Mouse (Mus musculus): Measurements from ENCODE around the gene Mgat3. TPM values are rescaled to one million over a fixed set of nuclear protein-coding genes. Genes with fewer than 3 reads are reported as not detected.

The Mgat3 gene
- total and polyA plus RNA-seq, 3 experiments: not detected

DNA sequence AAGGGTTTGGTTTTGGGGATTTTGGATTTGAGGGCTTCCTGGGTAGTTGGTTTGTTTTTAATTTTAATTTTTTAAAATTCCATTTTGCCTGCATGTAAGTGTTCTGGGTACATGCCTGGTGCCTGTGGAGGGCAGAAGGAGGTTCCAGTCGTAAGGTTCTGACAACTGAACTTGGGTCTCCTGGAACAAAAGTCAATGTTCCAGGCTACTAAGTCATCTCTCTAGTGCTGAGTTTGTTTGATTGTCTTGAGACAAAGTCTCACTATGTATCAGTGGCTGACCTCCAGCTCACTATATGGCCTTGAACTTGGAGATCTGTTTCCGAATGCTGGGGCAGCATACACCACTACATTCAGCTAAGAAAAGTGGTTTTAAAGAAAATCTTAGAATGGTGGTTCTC, 38.0 kb upstream of the Mgat3 start:
- no peaks in the 10 kb centered on the region for H3K9me3 ChIP-seq (replicated peaks; ENCODE audit: insufficient read depth, low read length)
- no peaks in the 10 kb centered on the region for H3K27me3 ChIP-seq (ENCODE audit: control insufficient read depth in 1 of 2, insufficient read depth in 2 of 2, low read length in 2 of 2)
- peaks cover 12 to 29% of the 10 kb centered on the region in 2 experiments; a peak in 3 of 4 replicates for H3K4me1 ChIP-seq (ENCODE audit: control insufficient read depth in 1 of 2, insufficient read depth in 2 of 2, low read length in 2 of 2)
- no peak overlapping the region for H3K9ac ChIP-seq (ENCODE audit: control insufficient read depth, low read depth, low read length, poor library complexity, severe bottlenecking)
- H3K79me2 ChIP-seq (ENCODE audit: control insufficient read depth, insufficient read depth, low read length, poor library complexity): peaks cover 50% of the 10 kb centered on the region
- H3K27ac ChIP-seq (ENCODE audit: control insufficient read depth, low read depth, low read length): no peak overlapping the region
- peaks cover 0 to 28% of the 10 kb centered on the region in 2 experiments; a peak in 3 of 4 replicates for H3K36me3 ChIP-seq (ENCODE audit: control insufficient read depth in 1 of 2, insufficient read depth in 2 of 2, low read length in 2 of 2)
- no peak for TF ChIP-seq E2F4 (IDR thresholded peaks at IDR 0.05; ENCODE audit: borderline replicate concordance, low read depth, low read length)
- TF ChIP-seq TBP (IDR thresholded peaks at IDR 0.05; ENCODE audit: low read depth, low read length): no peak
- no peak for TF ChIP-seq HCFC1 (IDR thresholded peaks at IDR 0.05; ENCODE audit: low read depth, low read length)
- no peak for TF ChIP-seq MAZ (IDR thresholded peaks at IDR 0.05; ENCODE audit: low read depth, low read length)
- no peak for TF ChIP-seq POLR2AphosphoS2 (IDR thresholded peaks at IDR 0.05; ENCODE audit: low read length)
- no peak for TF ChIP-seq ZKSCAN1 (IDR thresholded peaks at IDR 0.05; ENCODE audit: low read depth, low read length)
- no peak for TF ChIP-seq MYB (IDR thresholded peaks at IDR 0.05; ENCODE audit: low read depth, low read length)
- TF ChIP-seq NELFE (IDR thresholded peaks at IDR 0.05; ENCODE audit: low read depth, low read length): no peak
- TF ChIP-seq JUND (IDR thresholded peaks at IDR 0.05; ENCODE audit: low read depth, low read length): no peak
- TF ChIP-seq KAT2A (conservative IDR thresholded peaks at IDR 0.05; ENCODE audit: low read depth, low read length): no peak
- TF ChIP-seq ETS1 (IDR thresholded peaks at IDR 0.05; ENCODE audit: low read depth, low read length): no peak
- TF ChIP-seq GATA1 (IDR thresholded peaks at IDR 0.05; ENCODE audit: low read depth, low read length): no peak
- TF ChIP-seq GABPA (IDR thresholded peaks at IDR 0.05; ENCODE audit: low read depth, low read length): no peak
- TF ChIP-seq POLR2AphosphoS5 (IDR thresholded peaks at IDR 0.05; ENCODE audit: borderline replicate concordance, low read depth, low read length): no peak
- no peak for TF ChIP-seq TCF12 (IDR thresholded peaks at IDR 0.05; ENCODE audit: low read depth, low read length)
- H3K4me3 ChIP-seq (ENCODE audit: control insufficient read depth in 1 of 2, insufficient read depth in 1 of 2, low read depth in 2 of 2, low read length in 2 of 2): no peak overlapping the region
- no peak for DNase-seq (ENCODE audit: low read depth, low spot score)

- H3K79me2 ChIP-seq (ENCODE audit: control insufficient read depth, insufficient read depth, low read length, poor library complexity): peaks cover 50% of the 10 kb centered on the region
- H3K27me3 ChIP-seq (ENCODE audit: control insufficient read depth in 1 of 2, insufficient read depth in 2 of 2, low read length in 2 of 2): no peaks in the 10 kb centered on the region
- TF ChIP-seq MAX (IDR thresholded peaks at IDR 0.05; ENCODE audit: low read length) (no peak), MYC (IDR thresholded peaks at IDR 0.05; ENCODE audit: low read depth, low read length) (no peak), TBP (IDR thresholded peaks at IDR 0.05; ENCODE audit: low read depth, low read length) (no peak), CTCF (IDR thresholded peaks at IDR 0.05 in 2 of 3, conservative IDR thresholded peaks at IDR 0.05 in 1 of 3; ENCODE audit: control insufficient read depth in 1 of 3, insufficient read depth in 1 of 3, low read depth in 2 of 3, low read length in 3 of 3, poor library complexity in 1 of 3, severe bottlenecking in 1 of 3) (no peak), ZNF384 (IDR thresholded peaks at IDR 0.05; ENCODE audit: low read depth, low read length) (no peak), NELFE (IDR thresholded peaks at IDR 0.05; ENCODE audit: low read depth, low read length) (no peak)
- peaks cover 7 to 18% of the 10 kb centered on the region in 2 experiments; a peak in 3 of 4 replicates for H3K4me1 ChIP-seq (ENCODE audit: control insufficient read depth in 1 of 2, insufficient read depth in 2 of 2, low read length in 2 of 2)
- no peak overlapping the region for H3K4me3 ChIP-seq (ENCODE audit: control insufficient read depth in 1 of 2, insufficient read depth in 1 of 2, low read depth in 2 of 2, low read length in 2 of 2)
- H3K9me3 ChIP-seq (replicated peaks; ENCODE audit: insufficient read depth, low read length): no peaks in the 10 kb centered on the region
- DNase-seq (ENCODE audit: low read depth, low spot score): no peak
- H3K36me3 ChIP-seq (ENCODE audit: control insufficient read depth in 1 of 2, insufficient read depth in 2 of 2, low read length in 2 of 2): peaks cover 3 to 22% of the 10 kb centered on the region in 2 experiments
- no peak overlapping the region for H3K9ac ChIP-seq (ENCODE audit: control insufficient read depth, low read depth, low read length, poor library complexity, severe bottlenecking)
- no peak overlapping the region for H3K27ac ChIP-seq (ENCODE audit: control insufficient read depth, low read depth, low read length)
Observed at GRCm38 (mm10) chr15:80136645-80137044, 36.9 kb upstream of the Mgat3 start.
